Mouse (Mus musculus) myocyte (in vitro differentiated cells): ENCODE data around the gene Tex46.

Experiments used
- MAX ChIP-seq: IDR thresholded peaks from one replicate; pipeline ENCODE4 v1.6.1; 2011; ENCODE audit warnings: low read depth, mild to moderate bottlenecking, control low read depth
- MYOD1 ChIP-seq, 3 experiments: IDR thresholded peaks; one replicate each; pipeline ENCODE4 v1.6.1; 2011; ENCODE audit warnings: control low read depth in 2 of 3, low read depth in 2 of 3, mild to moderate bottlenecking in 2 of 3, moderate library complexity in 1 of 3; ENCODE audit not compliant: insufficient read length in 2 of 3, control insufficient read depth in 1 of 3
- POLR2A ChIP-seq: IDR thresholded peaks from one replicate; pipeline ENCODE4 v1.6.1; 2011; ENCODE audit warnings: low read depth, mild to moderate bottlenecking, control low read depth, moderate library complexity; ENCODE audit not compliant: insufficient read length
- POLR2AphosphoS2 ChIP-seq: IDR thresholded peaks from one replicate; pipeline ENCODE4 v1.6.1; 2011; ENCODE audit warnings: low read depth, control low read depth; ENCODE audit not compliant: insufficient read length
- REST ChIP-seq: IDR thresholded peaks from one replicate; pipeline ENCODE4 v1.6.1; 2011; ENCODE audit warnings: mild to moderate bottlenecking, control low read depth, moderate library complexity; ENCODE audit not compliant: insufficient read depth, insufficient read length
- SRF ChIP-seq: IDR thresholded peaks from one replicate; pipeline ENCODE4 v1.6.1; 2011; ENCODE audit warnings: low read depth; ENCODE audit not compliant: control insufficient read depth, insufficient read length
- TCF3 ChIP-seq: IDR thresholded peaks from one replicate; pipeline ENCODE4 v1.6.1; 2011; ENCODE audit warnings: low read depth, control low read depth; ENCODE audit not compliant: insufficient read length
- USF1 ChIP-seq: IDR thresholded peaks from one replicate; pipeline ENCODE4 v1.6.1; 2011; ENCODE audit warnings: low read depth, mild to moderate bottlenecking, control low read depth, moderate library complexity

DNA sequence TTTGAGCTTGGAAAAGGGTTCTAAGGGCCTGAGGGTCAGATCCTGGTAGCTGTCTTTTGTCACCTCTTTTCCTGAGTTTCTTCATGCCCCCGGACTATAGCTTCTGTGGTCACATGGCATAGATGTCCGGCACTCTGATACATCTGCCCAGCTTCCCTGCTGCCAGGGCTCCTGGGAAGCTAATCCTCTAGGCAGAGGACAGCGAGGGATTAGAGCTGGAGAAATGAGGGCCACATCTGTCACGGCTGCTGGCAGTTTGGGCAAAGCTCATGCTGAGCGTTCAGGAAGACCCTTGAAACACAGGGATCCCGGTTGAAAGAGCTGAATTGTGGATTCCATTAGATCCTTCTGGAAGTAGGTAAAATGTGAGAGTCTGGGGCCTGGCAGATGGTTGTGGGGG lies 12.2 kb downstream of the Tex46 start, which contains the start of gene Lactbl1:
- TF ChIP-seq POLR2A: no peak
- no peak for TF ChIP-seq TCF3
- no peak for TF ChIP-seq MYOD1 (IDR thresholded peaks at IDR 0.05; ENCODE audit: control insufficient read depth in 1 of 3, insufficient read length in 2 of 3, low read depth in 2 of 3)
- no peak for TF ChIP-seq POLR2AphosphoS2
- no peak for TF ChIP-seq USF1
- TF ChIP-seq REST: no peak
- no peak for TF ChIP-seq MAX
- no peak for TF ChIP-seq SRF
